Mouse (Mus musculus): ENCODE measurements around the gene Pitx1. TPM values are rescaled to one million over a fixed set of nuclear protein-coding genes. Genes with fewer than 3 reads are reported as not detected.

Pitx1 gene
- total RNA-seq, 2 experiments from 2014 or later = not detected

DNA sequence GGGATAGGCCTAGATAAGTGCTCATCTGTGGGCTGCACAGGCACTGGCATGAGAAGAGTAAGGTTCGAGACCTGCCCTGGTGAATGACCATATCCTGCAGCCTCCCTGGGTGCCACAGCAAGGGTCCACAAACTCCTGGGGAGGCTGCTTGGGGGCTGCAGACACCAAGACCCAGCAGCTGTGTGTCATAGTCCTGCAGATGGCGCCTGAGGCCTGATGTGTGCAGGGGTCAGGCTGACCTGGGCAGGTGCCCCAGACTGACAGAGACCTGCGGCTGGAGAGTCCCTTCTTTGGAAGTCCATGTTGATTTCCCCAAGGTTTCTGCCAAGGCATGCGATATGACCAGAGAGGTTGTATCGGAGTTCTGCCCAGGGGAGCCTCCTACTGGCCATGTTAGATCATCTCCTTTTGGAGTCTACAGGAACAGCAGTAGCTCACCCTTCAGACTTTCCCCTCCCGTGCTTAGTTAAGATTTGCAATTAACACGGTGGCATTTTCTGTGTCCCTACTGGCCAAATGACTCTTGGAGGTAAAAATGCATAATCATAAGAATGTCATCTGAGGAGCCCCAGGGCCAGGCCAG lies 26.9 kb downstream of the Pitx1 start:
- no peak for DNase-seq (ENCODE audit: low spot score in 2 of 2)
- intact Hi-C loops (cut with DNase I) = no loop called here

DNA sequence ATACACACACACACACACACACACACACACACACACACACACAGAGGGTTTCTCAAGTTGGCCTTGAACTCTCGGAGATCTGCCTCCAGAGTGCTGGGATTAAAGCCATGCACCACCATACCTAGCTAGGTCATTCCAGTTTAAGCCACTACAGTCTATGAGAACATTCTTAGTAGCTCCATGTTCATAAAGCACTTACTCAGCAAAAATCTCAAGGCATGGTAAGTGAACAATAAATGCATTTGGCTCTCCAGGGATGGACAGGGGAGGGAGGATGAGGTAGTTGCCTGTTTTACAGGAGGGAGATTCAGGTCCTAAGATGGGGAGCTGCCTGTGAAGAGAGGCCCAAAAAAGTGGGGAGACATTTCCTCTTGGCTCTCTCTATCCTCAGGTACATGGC lies 32.0 kb downstream of the Pitx1 start:
- DNase-seq (ENCODE audit: low spot score in 2 of 2) = no peak
- intact Hi-C loops (cut with DNase I) = no loop called here

DNA sequence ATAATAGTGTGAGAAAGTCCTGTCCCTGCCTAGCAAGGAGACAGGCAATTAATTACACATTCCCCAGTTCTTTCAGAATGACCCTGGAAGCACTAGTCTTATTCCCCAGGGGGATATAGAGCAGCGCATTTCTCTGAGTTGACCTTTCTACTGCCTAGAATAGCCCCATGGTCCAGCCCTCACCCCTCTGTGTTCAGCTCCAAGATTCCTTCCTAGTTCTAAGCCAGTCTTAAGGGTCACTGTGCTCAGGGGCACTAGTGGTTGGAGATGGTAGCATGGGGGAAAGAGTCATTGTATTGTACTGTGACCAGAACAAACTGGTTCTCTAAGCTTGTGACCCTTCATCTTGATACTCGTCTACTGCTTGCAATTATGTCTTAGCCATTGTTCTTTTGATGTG lies 34.7 kb downstream of the Pitx1 start:
- intact Hi-C loops (cut with DNase I) = no loop called here
- no peak for DNase-seq (ENCODE audit: low spot score in 2 of 2)

DNA sequence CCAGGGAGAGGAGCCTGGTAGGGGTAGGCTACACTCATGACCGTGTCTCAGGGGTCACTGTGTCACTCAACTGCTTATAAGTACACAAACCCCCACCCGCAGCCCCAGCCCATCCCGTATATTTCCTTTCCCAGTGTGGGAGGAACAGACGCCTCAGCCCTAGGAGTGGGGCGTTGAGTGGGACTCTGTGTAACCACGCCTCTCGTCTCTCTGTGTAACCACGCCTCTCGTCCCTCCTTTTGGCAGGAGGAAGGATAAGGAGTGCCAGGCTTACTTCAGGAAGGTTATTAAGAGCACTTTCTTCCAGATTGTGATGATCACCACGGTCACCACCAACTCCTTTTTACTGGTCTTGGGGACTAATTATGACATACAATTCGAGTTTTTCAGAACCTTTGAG lies 49.9 kb downstream of the Pitx1 start:
- no peak for DNase-seq (ENCODE audit: low spot score in 2 of 2)
- intact Hi-C loops (cut with DNase I) = no loop called here

DNA sequence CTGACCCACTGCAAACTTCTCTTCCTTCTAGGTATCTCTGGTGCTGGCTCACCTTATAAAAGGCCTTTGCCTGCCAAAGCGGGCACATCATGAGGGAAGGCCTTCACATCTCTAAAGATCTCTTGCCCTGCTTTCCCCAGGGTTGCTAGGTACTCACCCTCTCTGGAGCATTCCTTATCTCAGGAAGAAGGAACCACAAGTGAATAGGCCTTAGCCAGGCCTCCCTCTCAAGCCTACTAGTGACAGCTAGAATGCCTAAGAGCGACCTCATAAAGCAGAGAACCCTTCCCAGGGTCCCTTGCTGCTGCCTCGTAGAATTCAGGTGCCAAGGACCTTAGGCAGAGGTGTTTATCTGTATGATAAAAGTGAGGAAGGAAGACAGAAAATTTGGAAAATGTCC lies 51.7 kb downstream of the Pitx1 start, which contains the start of gene Catsper3:
Catsper3 (plus strand) TSS at position 301 of the 400 bp plus-strand sequence.
- intact Hi-C loops (cut with DNase I) = no loop called here
- no peak for DNase-seq (ENCODE audit: low spot score in 2 of 2)

DNA sequence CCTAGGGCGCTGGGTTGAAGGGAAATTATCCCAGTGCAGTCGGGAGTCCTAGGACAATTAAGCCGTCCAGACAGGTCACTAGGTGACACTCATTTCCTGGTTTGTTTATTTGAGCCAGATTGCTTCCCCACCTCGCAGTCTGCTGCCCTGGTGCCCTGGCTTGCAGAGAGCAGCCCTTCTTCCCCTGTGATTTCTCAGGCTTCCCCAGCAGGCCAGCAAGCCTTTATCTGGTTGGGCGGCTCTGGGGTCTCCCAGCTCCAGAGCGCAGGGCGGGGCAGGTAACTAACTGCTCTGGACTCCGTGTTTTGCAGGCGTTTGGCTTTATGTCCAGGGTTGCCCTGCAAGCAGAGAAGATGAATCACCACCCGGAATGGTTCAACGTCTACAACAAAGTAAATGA lies 60.9 kb downstream of the Pitx1 start:
- intact Hi-C loops (cut with DNase I) = no loop called here
- no peak for DNase-seq (ENCODE audit: low spot score in 2 of 2)

Other genes starting within 250 kb of the Pitx1 start
- 10 to 100 TPM; 22.6 to 23.3 TPM for gene B4galt7, start 236.3 kb downstream of the Pitx1 start, total RNA-seq (2021)
- gene Caml, start 213.2 kb downstream of the Pitx1 start, total RNA-seq (2021) = 10 to 100 TPM; 41.2 to 49.3 TPM
- 10 to 100 TPM; 37.8 to 44.3 TPM for gene Ddx46, start 201.2 kb downstream of the Pitx1 start, total RNA-seq (2021)
- gene B230219D22Rik, start 143.1 kb downstream of the Pitx1 start, total RNA-seq (2021) = 10 to 100 TPM; 86.0 to 89.1 TPM
- 10 to 100 TPM; 68.4 to 69.2 TPM for gene Txndc15, start 121.5 kb downstream of the Pitx1 start, total RNA-seq (2021)
- gene Pcbd2, start 108.8 kb downstream of the Pitx1 start, total RNA-seq (2021) = 10 to 100 TPM; 22.9 to 23.4 TPM
- gene Catsper3, start 51.6 kb downstream of the Pitx1 start, total RNA-seq (2021) = under 1 TPM; 0.26 to 0.42 TPM

All from left cerebral cortex, postnatal 14 days (tissue).